Mouse (Mus musculus) MEL (cell line): ENCODE measurements around the gene Ddx51. TPM values are rescaled to one million over a fixed set of nuclear protein-coding genes. Genes with fewer than 3 reads are reported as not detected.

ENCODE experiments used
- DNase-seq: peaks from one replicate; pipeline ENCODE4 v3.0.0; 2011; ENCODE audit warnings: low read depth, low spot score
- H3K27ac ChIP-seq: 2 replicates; pipeline ENCODE4 v1.5.1; 2012; ENCODE audit warnings: low read depth, mild to moderate bottlenecking, control low read depth, low read length, moderate library complexity; ENCODE audit not compliant: control insufficient read depth
- H3K27me3 ChIP-seq, 2 experiments: fragments of 150-350 bp in 1 of 2; sonication (generic) in 1 of 2; 2 replicates each; pipeline ENCODE4 v1.6.1; 2012; ENCODE audit warnings: low read length in 2 of 2, mild to moderate bottlenecking in 2 of 2, improper control_type of control experiment in 1 of 2, moderate library complexity in 1 of 2; ENCODE audit not compliant: insufficient read depth in 2 of 2, control insufficient read depth in 1 of 2
- H3K36me3 ChIP-seq, 2 experiments: 2 replicates each; pipeline ENCODE4 v1.6.1; 2012 to 2014; ENCODE audit warnings: low read length in 2 of 2, improper control_type of control experiment in 1 of 2, inconsistent platforms in 1 of 2, mild to moderate bottlenecking in 1 of 2; ENCODE audit not compliant: insufficient read depth in 2 of 2, control insufficient read depth in 1 of 2
- H3K4me1 ChIP-seq, 2 experiments: fragments of 150-350 bp in 1 of 2; sonication (generic) in 1 of 2; 2 replicates each; pipeline ENCODE4 v1.6.1; 2012; ENCODE audit warnings: low read length in 2 of 2, improper control_type of control experiment in 1 of 2, mild to moderate bottlenecking in 1 of 2; ENCODE audit not compliant: insufficient read depth in 2 of 2, control insufficient read depth in 1 of 2
- H3K4me3 ChIP-seq, 2 experiments: fragments of 150-350 bp in 1 of 2; sonication (generic) in 1 of 2; 2 replicates each; pipeline ENCODE4 v1.5.1; 2012; ENCODE audit warnings: low read depth in 2 of 2, low read length in 2 of 2, mild to moderate bottlenecking in 2 of 2, moderate library complexity in 2 of 2, control low read depth in 1 of 2, improper control_type of control experiment in 1 of 2; ENCODE audit not compliant: control insufficient read depth in 1 of 2, insufficient read depth in 1 of 2
- H3K79me2 ChIP-seq: 2 replicates; pipeline ENCODE4 v1.6.1; 2012; ENCODE audit warnings: mild to moderate bottlenecking, low read length, moderate library complexity; ENCODE audit not compliant: control insufficient read depth, poor library complexity, insufficient read depth
- H3K9ac ChIP-seq: 2 replicates; pipeline ENCODE4 v1.6.1; 2012; ENCODE audit warnings: low read depth, mild to moderate bottlenecking, control low read depth, low read length, moderate library complexity; ENCODE audit not compliant: control insufficient read depth, poor library complexity, severe bottlenecking
- H3K9me3 ChIP-seq: fragments of 150-350 bp; sonication (generic); replicated peaks from 2 replicates; pipeline ENCODE4 v1.6.1; 2012; ENCODE audit warnings: mild to moderate bottlenecking, low read length, improper control_type of control experiment, moderate library complexity; ENCODE audit not compliant: insufficient read depth
- CHD2 ChIP-seq: IDR thresholded peaks from 2 replicates; pipeline ENCODE4 v1.6.1; 2011; ENCODE audit warnings: low read length, improper control_type of control experiment
- ELF1 ChIP-seq: IDR thresholded peaks from 2 replicates; pipeline ENCODE4 v1.6.1; 2014; ENCODE audit warnings: low read depth, mild to moderate bottlenecking, inconsistent platforms, low read length, improper control_type of control experiment, moderate library complexity
- EP300 ChIP-seq, 2 experiments: IDR thresholded peaks; 2 replicates each; pipeline ENCODE4 v1.6.1; 2011; ENCODE audit warnings: improper control_type of control experiment in 2 of 2, low read length in 2 of 2, low read depth in 1 of 2, mild to moderate bottlenecking in 1 of 2
- GABPA ChIP-seq: IDR thresholded peaks from 2 replicates; pipeline ENCODE4 v1.6.1; 2012; ENCODE audit warnings: low read depth, mild to moderate bottlenecking, inconsistent platforms, low read length, improper control_type of control experiment, moderate library complexity
- GATA1 ChIP-seq: IDR thresholded peaks from 2 replicates; pipeline ENCODE4 v1.6.1; 2011; ENCODE audit warnings: low read depth, low read length, improper control_type of control experiment
- HCFC1 ChIP-seq: IDR thresholded peaks from 2 replicates; pipeline ENCODE4 v1.6.1; 2012; ENCODE audit warnings: low read depth, mild to moderate bottlenecking, inconsistent platforms, low read length, improper control_type of control experiment, moderate library complexity
- KAT2A ChIP-seq: conservative IDR thresholded peaks from 2 replicates; pipeline ENCODE4 v1.6.1; 2012; ENCODE audit warnings: low read depth, low read length, improper control_type of control experiment, inconsistent platforms
- MEF2A ChIP-seq: IDR thresholded peaks from 2 replicates; pipeline ENCODE4 v1.6.1; 2014; ENCODE audit warnings: low read depth, mild to moderate bottlenecking, inconsistent platforms, low read length, improper control_type of control experiment; ENCODE audit not compliant: poor library complexity, insufficient replicate concordance, severe bottlenecking; ENCODE audit errors: extremely low read depth
- MXI1 ChIP-seq: IDR thresholded peaks from 2 replicates; pipeline ENCODE4 v1.6.1; 2011; ENCODE audit warnings: mild to moderate bottlenecking, low read depth, low read length, improper control_type of control experiment
- MYB ChIP-seq: IDR thresholded peaks from 2 replicates; pipeline ENCODE4 v1.6.1; 2011; ENCODE audit warnings: mild to moderate bottlenecking, low read depth, low read length, improper control_type of control experiment
- NELFE ChIP-seq: IDR thresholded peaks from 2 replicates; pipeline ENCODE4 v1.6.1; 2011; ENCODE audit warnings: low read depth, low read length, improper control_type of control experiment
- POLR2AphosphoS2 ChIP-seq: IDR thresholded peaks from 2 replicates; pipeline ENCODE4 v1.6.1; 2011; ENCODE audit warnings: low read length, improper control_type of control experiment
- RAD21 ChIP-seq: IDR thresholded peaks from 2 replicates; pipeline ENCODE4 v1.6.1; 2011; ENCODE audit warnings: mild to moderate bottlenecking, low read depth, low read length, improper control_type of control experiment
- USF1 ChIP-seq: IDR thresholded peaks from 2 replicates; pipeline ENCODE4 v1.6.1; 2014; ENCODE audit warnings: low read depth, mild to moderate bottlenecking, inconsistent platforms, low read length, improper control_type of control experiment, moderate library complexity
- USF2 ChIP-seq, 2 experiments: IDR thresholded peaks; 2 replicates each; pipeline ENCODE4 v1.6.1; 2011 to 2012; ENCODE audit warnings: improper control_type of control experiment in 2 of 2, low read length in 2 of 2, borderline replicate concordance in 1 of 2, inconsistent platforms in 1 of 2, low read depth in 1 of 2, mild to moderate bottlenecking in 1 of 2; ENCODE audit not compliant: insufficient read depth in 1 of 2
- ZKSCAN1 ChIP-seq: IDR thresholded peaks from 2 replicates; pipeline ENCODE4 v1.6.1; 2012; ENCODE audit warnings: low read depth, mild to moderate bottlenecking, inconsistent platforms, low read length, improper control_type of control experiment, moderate library complexity
- ZMIZ1 ChIP-seq: IDR thresholded peaks from 2 replicates; pipeline ENCODE4 v1.6.1; 2012; ENCODE audit warnings: low read depth, mild to moderate bottlenecking, inconsistent platforms, low read length, improper control_type of control experiment, moderate library complexity
- polyA plus RNA-seq, 2 experiments: library from polyadenylated mRNA; stranded (reverse) in 1 of 2; unstranded in 1 of 2; fragments of >175 nt in 1 of 2; fragments of >200 nt in 1 of 2; gene quantifications; 2 replicates each; pipeline versions ENCODE4 v1.2.1 to v1.2.4; 2012; ENCODE audit warnings: low replicate concordance in 2 of 2, low read depth in 1 of 2; ENCODE audit not compliant: insufficient read length in 2 of 2, insufficient read depth in 1 of 2, missing spikeins in 1 of 2
- total RNA-seq: library from RNA; depleted of rRNA; stranded (reverse); fragments of 300-350 nt; gene quantifications from 2 replicates; pipeline ENCODE4 v1.2.3, GENCODE M21; 2012

Gene Ddx51
- total and polyA plus RNA-seq, 3 experiments: 16.3 to 285 (median 52.9) TPM

DNA sequence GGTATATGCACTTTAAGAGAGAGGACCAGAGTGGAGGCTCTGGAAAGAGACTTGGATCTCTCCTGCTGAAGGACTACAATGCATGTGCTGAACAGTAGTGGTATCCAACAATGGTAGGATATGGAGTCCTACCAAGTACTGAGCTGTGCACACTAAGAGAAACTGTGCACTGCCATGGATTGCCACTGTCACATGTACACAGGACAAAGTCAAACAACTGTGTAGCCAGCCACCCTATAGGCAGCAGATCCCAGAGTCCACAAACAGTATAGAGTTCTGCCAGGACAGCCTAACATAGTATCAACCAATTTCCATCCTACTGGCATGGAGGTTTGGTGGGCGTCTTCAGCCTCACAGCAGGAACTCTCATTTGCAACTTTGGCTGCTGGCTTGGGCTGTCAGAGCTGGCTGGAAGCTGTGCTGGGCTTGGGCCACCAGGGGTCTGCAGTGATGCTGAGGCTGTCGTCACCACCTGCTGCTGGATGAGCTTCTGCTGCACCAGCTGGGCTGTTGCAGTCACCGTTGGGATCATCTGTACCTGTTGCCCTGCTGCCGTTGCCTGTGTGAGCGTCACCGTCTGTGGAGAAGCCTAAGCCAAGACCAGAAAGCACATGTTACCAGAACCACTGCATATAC, 12.4 kb downstream of the Ddx51 start:
- Histone ChIP-seq H3K9ac (no peak overlapping the region), H3K36me3 (peaks cover 2 to 13% of the 10 kb centered on the region in 2 experiments; a peak in 2 of 4 replicates), H3K79me2 (no peaks in the 10 kb centered on the region), H3K4me3 (no peak overlapping the region), H3K27ac (no peak overlapping the region), H3K9me3 (no peaks in the 10 kb centered on the region), H3K4me1 (no peaks in the 10 kb centered on the region), H3K27me3 (no peaks in the 10 kb centered on the region)
- DNase-seq: no peak
- TF ChIP-seq CHD2: no peak
- TF ChIP-seq KAT2A: no peak
- peak; percentile 10; the same call in 1 of the 2 replicates for TF ChIP-seq POLR2AphosphoS2

DNA sequence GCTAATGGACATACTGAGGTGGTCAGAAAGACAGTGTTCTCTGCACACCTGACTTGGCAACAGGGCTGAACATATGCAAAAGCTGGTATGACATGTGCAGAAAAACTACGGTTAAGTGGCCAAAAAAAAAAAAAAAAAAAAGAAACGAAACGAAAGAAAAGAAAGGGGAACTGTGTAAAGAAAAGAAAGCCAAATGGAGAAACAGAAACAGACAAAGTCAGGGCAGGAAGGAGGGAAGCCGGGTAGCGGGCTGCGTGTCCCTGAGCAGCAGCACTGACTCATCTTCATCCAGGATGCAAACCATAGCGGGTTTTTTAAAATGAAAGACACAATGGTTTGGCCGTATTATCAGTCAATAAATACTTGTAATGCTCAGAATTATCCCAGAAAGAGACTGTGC, 28.8 kb downstream of the Ddx51 start:
- no peaks in the 10 kb centered on the region for H3K27me3 ChIP-seq
- DNase-seq: no peak
- H3K79me2 ChIP-seq: no peaks in the 10 kb centered on the region
- TF ChIP-seq MXI1 (no peak), EP300 (IDR thresholded peaks at IDR 0.05; ENCODE audit: low read depth in 1 of 2, low read length in 2 of 2) (no peak), GATA1 (no peak), ZKSCAN1 (no peak), NELFE (no peak), GABPA (no peak), ELF1 (no peak), HCFC1 (no peak), ZMIZ1 (no peak), USF1 (no peak), MEF2A (no peak), USF2 (IDR thresholded peaks at IDR 0.05; ENCODE audit: borderline replicate concordance in 1 of 2, insufficient read depth in 1 of 2, low read depth in 1 of 2, low read length in 2 of 2) (no peak), MYB (no peak), RAD21 (no peak)
- H3K4me1 ChIP-seq: no peaks in the 10 kb centered on the region
- H3K4me3 ChIP-seq: no peak overlapping the region
- H3K9ac ChIP-seq: no peak overlapping the region
- peaks cover 0 to 32% of the 10 kb centered on the region in 2 experiments; a peak in 2 of 4 replicates for H3K36me3 ChIP-seq
- no peaks in the 10 kb centered on the region for H3K9me3 ChIP-seq
- no peak overlapping the region for H3K27ac ChIP-seq
